Mouse (Mus musculus): ENCODE data around the gene Plpp3.
A peak's percentile ranks its signal among the peaks of the same experiment; 100 is the strongest.
"Not testable (repeated sequence)": the region's sequence is repeated elsewhere in the genome, so short reads cannot be mapped to it uniquely, and the experiment has no call there.

The Plpp3 gene

GRCm38 (mm10) chr4:105257667-105258560 is 100.8 kb downstream of the Plpp3 start:
- no peak for DNase-seq (ENCODE audit: low read depth, low spot score)

- DNase-seq (ENCODE audit: low read depth, low spot score): peak; percentile 39
These were observed 103.2 kb downstream of the Plpp3 start for GRCm38 (mm10) chr4:105260385-105260784.

GRCm38 (mm10) chr4:105260893-105261769 is 104.0 kb downstream of the Plpp3 start:
- no peak for DNase-seq (ENCODE audit: low read depth, low spot score)

GRCm38 (mm10) chr4:105262358-105262757 is 105.2 kb downstream of the Plpp3 start:
- DNase-seq (ENCODE audit: low read depth, low spot score): no peak

GRCm38 (mm10) chr4:105263600-105263999 is 106.5 kb downstream of the Plpp3 start:
- no peak for DNase-seq (ENCODE audit: low read depth, low spot score)

- no peak for DNase-seq (ENCODE audit: low read depth, low spot score)
These were observed 107.9 kb downstream of the Plpp3 start for GRCm38 (mm10) chr4:105265041-105265440.

GRCm38 (mm10) chr4:105265678-105266077 is 108.5 kb downstream of the Plpp3 start:
- no peak for DNase-seq (ENCODE audit: low read depth, low spot score)

- DNase-seq (ENCODE audit: low read depth, low spot score): no peak
These were observed 111.1 kb downstream of the Plpp3 start for GRCm38 (mm10) chr4:105268202-105268730.

- DNase-seq (ENCODE audit: low read depth, low spot score): not testable (repeated sequence)
These were observed 112.3 kb downstream of the Plpp3 start for GRCm38 (mm10) chr4:105269398-105269797.

- DNase-seq (ENCODE audit: low read depth, low spot score): no peak
These were observed 114.0 kb downstream of the Plpp3 start for GRCm38 (mm10) chr4:105271166-105271565.

GRCm38 (mm10) chr4:105273034-105273433 is 115.9 kb downstream of the Plpp3 start:
- no peak for DNase-seq (ENCODE audit: low read depth, low spot score)

- DNase-seq (ENCODE audit: low read depth, low spot score): no peak
These were observed 116.3 kb downstream of the Plpp3 start for GRCm38 (mm10) chr4:105273486-105273885.

GRCm38 (mm10) chr4:105275616-105276015 is 118.5 kb downstream of the Plpp3 start:
- no peak for DNase-seq (ENCODE audit: low read depth, low spot score)

- no peak for DNase-seq (ENCODE audit: low read depth, low spot score)
These were observed 119.1 kb downstream of the Plpp3 start for GRCm38 (mm10) chr4:105276062-105276795.

GRCm38 (mm10) chr4:105278161-105278560 is 121.0 kb downstream of the Plpp3 start:
- DNase-seq (ENCODE audit: low read depth, low spot score): no peak

- DNase-seq (ENCODE audit: low read depth, low spot score): no peak
These were observed 121.6 kb downstream of the Plpp3 start for GRCm38 (mm10) chr4:105278571-105279410.

- DNase-seq (ENCODE audit: low read depth, low spot score): no peak
These were observed 122.7 kb downstream of the Plpp3 start for GRCm38 (mm10) chr4:105279806-105280205.

- no peak for DNase-seq (ENCODE audit: low read depth, low spot score)
These were observed 124.6 kb downstream of the Plpp3 start for GRCm38 (mm10) chr4:105281751-105282231.

All from embryo, embryonic 11.5 days (tissue).